Mouse (Mus musculus) heart, postnatal 10 days (tissue): ENCODE results near the gene Mpp5. TPM values are rescaled to one million over a fixed set of nuclear protein-coding genes. Genes with fewer than 3 reads are reported as not detected.
A peak's percentile ranks its signal among the peaks of the same experiment; 100 is the strongest.

Experiments used
- DNase-seq, 2 experiments: peaks; one replicate each; pipeline ENCODE4 v3.0.0; 2021
- intact Hi-C: fragments of 180-260 bp; cut with DNase I; formaldehyde crosslinking; loops from one replicate; pipeline ENCODE4 v1.15.1; 2025
- total RNA-seq, 2 experiments: library from RNA; stranded (reverse); gene quantifications; 2 replicates each; pipeline ENCODE4 v1.2.3; 2021

The Mpp5 gene
- total RNA-seq, 2 experiments from 2014 or later: 16.0 to 16.5 TPM

DNA sequence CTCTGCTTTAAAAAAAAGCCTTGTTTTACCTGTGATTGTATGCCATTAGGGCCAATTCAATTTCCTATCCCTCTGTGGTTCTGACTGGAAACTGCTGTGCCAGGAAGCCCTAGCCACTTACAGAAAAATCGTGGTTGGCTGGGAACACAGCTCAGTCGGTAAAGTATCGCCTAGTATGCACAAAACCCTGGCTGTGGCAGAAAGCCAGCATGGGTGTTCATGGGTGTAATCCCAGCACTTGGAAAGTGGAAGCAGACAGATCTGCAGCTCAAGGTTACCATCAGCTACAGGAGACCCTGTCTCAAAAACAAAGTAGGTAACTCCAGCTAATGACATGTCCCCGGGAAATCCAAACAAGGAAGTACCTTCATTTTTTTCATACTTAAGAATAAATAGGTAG is 91.2 kb downstream of the Mpp5 start:
- DNase-seq: no peak
- intact Hi-C loops: loop anchor here (10.0 kb wide), 1 partner anchor 635 kb away; no protein-coding TSS in a partner anchor

- no peak for DNase-seq
- intact Hi-C loops: no loop called here
Observed at GRCm38 (mm10) chr12:78842429-78842828, 93.7 kb downstream of the Mpp5 start.

- intact Hi-C loops: no loop called here
Observed at GRCm38 (mm10) chr12:78848246-78848645, 99.5 kb downstream of the Mpp5 start.

GRCm38 (mm10) chr12:78860921-78861495 is 112.3 kb downstream of the Mpp5 start:
- no peak for DNase-seq
- intact Hi-C loops: loop anchor here (5.0 to 10.0 kb wide), 2 partner anchors 114 to 636 kb away; partner anchors contain the start of genes Gphn and Mpp5

More at GRCm38 (mm10) chr12:78848246-78848645, 99.5 kb downstream of the Mpp5 start:
- no peak for DNase-seq

GRCm38 (mm10) chr12:78861496-78862253 is 113.0 kb downstream of the Mpp5 start, which contains the start of the genes Atp6v1d and Eif2s1:
Gene Atp6v1d, minus strand, starts transcription at chr12:78861638.
Gene Eif2s1, plus strand, starts transcription at chr12:78861819.
- intact Hi-C loops: loop anchor here (5.0 to 10.0 kb wide), 2 partner anchors 114 to 637 kb away; partner anchors contain the start of genes Gphn and Mpp5
- DNase-seq: peak; percentile 99

- intact Hi-C loops: loop anchor here (5.0 to 10.0 kb wide), 2 partner anchors 115 to 637 kb away; partner anchors contain the start of genes Gphn and Mpp5
- DNase-seq: no peak
Observed at GRCm38 (mm10) chr12:78862254-78862730, 113.6 kb downstream of the Mpp5 start.

- intact Hi-C loops: loop anchor here (10.0 kb wide), 1 partner anchor 641 kb away; the partner anchor contains the start of gene Gphn
- DNase-seq: peak in 1 of 2 experiments; percentile 16
Observed at GRCm38 (mm10) chr12:78865434-78865833, 116.7 kb downstream of the Mpp5 start.

- DNase-seq: no peak
- intact Hi-C loops: loop anchor here (10.0 kb wide), 1 partner anchor 643 kb away; the partner anchor contains the start of gene Gphn
Observed at GRCm38 (mm10) chr12:78868115-78868514, 119.4 kb downstream of the Mpp5 start.

DNA sequence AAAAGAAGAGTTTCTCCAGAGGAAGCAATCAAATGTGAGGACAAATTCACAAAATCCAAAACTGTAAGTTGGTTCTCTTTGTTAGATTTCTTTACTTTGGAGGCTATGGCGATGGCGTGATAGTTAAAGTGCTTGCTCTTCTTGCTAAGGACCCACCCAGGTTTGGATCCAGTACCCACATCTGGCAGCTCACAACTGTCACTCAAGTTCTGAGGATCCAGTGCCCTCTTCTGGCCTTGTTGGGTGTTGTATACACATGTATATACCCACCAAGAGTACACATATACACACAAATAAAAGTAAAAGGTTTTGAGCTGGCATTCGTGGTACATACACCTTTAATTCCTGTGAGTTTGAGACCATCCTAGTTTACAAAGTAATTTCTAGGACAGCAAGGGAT is 125.9 kb downstream of the Mpp5 start:
- intact Hi-C loops: no loop called here
- DNase-seq: no peak

DNA sequence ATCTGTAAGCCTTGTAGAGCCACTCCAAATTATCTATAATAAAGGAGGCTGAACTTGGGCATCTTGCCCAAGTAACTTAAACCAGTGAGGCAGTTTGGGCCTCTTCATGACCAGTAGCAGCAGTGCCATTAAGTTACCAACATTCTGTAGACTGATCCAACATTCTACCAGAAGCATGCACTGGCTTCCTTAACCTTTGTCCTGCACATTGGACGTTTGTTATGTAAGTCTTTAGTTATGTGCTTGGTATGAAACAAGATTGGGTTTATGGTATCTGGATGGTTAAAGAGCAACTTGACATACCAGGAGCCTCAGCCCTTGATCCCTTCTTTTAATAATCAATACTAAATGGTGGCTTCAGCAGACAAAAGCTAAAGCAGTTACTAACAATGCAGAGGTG is 141.4 kb downstream of the Mpp5 start:
- intact Hi-C loops: no loop called here
- no peak for DNase-seq

Other genes starting within 250 kb of the Mpp5 start
- gene Fam71d, start 57.4 kb upstream of the Mpp5 start, total RNA-seq: under 1 TPM in 1 of 2 experiments, not detected in 1; 0.26 TPM
- 100 to 1,000 TPM in 1 of 2 experiments, 10 to 100 TPM in 1; 91.3 to 101 TPM for gene Atp6v1d, start 112.7 kb downstream of the Mpp5 start, total RNA-seq
- 10 to 100 TPM; 61.8 to 64.2 TPM for gene Eif2s1, start 112.9 kb downstream of the Mpp5 start, total RNA-seq
- gene Plek2, start 158.1 kb downstream of the Mpp5 start, total RNA-seq: under 1 TPM; 0.32 to 0.86 TPM